Mouse (Mus musculus): ENCODE measurements at regions not wholly inside any gene's neighbourhood (a gene's known extent, or its start where the extent isn't known, plus 50 kb on each side); places are given as distances from the start of the nearest gene placed in this dataset.

- no peak for DNase-seq (ENCODE audit: low read depth in 2 of 2, low spot score in 2 of 2)
Observed at GRCm38 (mm10) chr13:119351346-119351745, 77.1 kb upstream of the Paip1 start.

- DNase-seq (ENCODE audit: low read depth in 2 of 2, low spot score in 2 of 2): no peak
Observed at GRCm38 (mm10) chr13:119358696-119359095, 69.7 kb upstream of the Paip1 start.

DNA sequence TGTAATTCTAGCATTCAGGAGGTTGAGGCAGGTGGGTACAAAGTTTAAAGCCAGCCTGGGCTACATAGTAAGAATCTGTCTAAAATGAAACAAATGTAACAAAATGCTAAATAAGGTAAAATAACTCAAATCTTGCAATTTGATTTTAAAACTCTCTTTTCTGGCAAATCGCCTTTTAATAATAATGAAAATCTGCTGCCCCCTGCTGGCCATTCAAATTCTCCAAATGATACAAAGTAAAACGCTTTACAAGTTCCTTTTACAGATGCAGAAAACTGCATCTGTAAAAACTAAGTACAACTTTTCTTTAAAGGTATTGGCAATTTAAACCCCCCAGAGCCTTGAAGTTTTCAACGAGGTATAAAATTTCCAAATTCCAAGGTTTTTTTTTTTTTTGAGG, 65.0 kb upstream of the Paip1 start:
- peak in 1 of 2 experiments; percentile 6 for DNase-seq (ENCODE audit: low read depth in 2 of 2, low spot score in 2 of 2)

DNA sequence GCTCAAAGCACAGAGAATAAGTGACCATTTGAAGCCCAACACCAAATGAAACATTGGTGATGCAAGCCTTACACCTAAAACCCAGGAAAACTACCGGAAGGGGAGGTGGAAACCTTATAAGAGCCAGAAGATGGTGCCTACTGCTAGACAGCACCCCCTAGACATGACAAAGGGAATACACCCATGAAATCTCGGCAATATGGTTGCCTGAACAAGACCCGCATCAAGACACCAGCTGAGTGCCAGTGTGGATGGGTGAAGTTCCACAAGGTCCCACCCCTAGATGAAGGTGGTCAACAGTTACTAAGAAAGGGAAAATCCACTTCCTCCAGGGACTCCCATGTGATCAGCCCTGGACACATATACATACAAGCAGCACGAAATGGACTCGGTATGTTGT, 64.2 kb upstream of the Paip1 start:
- no peak for DNase-seq (ENCODE audit: low read depth in 2 of 2, low spot score in 2 of 2)

DNA sequence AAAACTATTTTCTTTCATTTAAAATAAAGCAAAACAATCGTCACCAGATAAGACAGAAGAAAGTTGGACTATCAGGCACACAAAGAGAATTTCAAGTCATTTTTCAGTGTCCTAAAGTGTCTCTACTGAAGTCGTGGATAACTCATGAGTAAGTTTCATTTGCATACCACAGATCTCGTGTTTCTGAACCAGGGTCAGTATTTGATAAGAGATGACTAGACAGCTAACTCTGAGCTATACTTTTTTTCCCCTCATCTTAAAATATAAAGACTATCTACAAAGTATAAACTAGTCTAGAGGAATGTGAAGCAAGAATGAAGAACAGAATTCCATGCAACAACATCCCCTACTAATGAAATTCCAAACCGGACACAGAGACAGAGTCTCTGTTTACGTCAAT, 60.9 kb upstream of the Paip1 start:
- DNase-seq (ENCODE audit: low read depth in 2 of 2, low spot score in 2 of 2): no peak

DNA sequence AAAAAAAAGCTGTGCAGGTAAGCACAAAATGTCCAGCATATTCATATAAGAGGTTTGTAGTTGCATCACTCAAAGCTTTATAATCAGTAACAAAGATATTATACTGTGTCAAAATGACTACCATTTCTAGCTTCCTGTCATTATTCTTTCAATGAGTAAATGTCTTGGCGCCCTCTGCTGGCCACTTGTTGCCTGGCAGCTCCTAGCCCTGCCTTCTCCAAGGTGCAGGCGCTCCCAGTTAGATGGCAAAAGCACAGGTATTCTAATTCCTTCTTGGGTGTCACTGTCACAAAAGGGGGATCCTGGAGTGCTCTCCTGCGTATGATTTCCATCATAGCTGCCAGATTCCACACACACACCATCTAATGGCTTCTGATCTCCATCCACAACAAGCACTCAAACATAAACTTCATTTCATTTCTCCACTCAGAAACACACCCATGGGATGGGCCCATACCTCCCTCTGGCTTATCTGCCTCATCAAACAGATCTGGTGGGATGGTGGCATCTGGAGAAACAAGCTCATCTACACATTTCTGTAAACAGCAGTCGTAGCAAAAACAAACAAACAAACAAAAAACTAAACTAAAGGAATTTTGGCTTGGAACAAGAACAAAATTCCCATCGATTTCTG, 49.9 kb upstream of the Paip1 start:
- DNase-seq (ENCODE audit: low read depth in 2 of 2, low spot score in 2 of 2): peak; percentile 54 to 69
